Mouse (Mus musculus) spleen, adult 2 months (tissue): ENCODE results near the gene Akap3. TPM values are rescaled to one million over a fixed set of nuclear protein-coding genes. Genes with fewer than 3 reads are reported as not detected.

ENCODE experiments used
- DNase-seq, 2 experiments: peaks; one replicate each; pipeline versions ENCODE4 v3.0.0 to v3.0.0-alpha.2; 2012 to 2021; ENCODE audit warnings: low spot score in 2 of 2, low read depth in 1 of 2
- H3K27ac ChIP-seq: fragments of 200-500 bp; 2 replicates; pipeline ENCODE4 v1.5.1; 2012; ENCODE audit warnings: low read length, inconsistent platforms; ENCODE audit not compliant: insufficient read depth
- H3K27me3 ChIP-seq: fragments of 200-500 bp; 2 replicates; pipeline ENCODE4 v1.6.1; 2012; ENCODE audit warnings: mild to moderate bottlenecking, moderate library complexity, low read length, inconsistent platforms; ENCODE audit not compliant: control insufficient read depth, insufficient read depth
- H3K36me3 ChIP-seq: fragments of 200-500 bp; 2 replicates; pipeline ENCODE4 v1.6.1; 2012; ENCODE audit warnings: mild to moderate bottlenecking, low read length, inconsistent platforms; ENCODE audit not compliant: control insufficient read depth, insufficient read depth
- H3K4me1 ChIP-seq: fragments of 200-500 bp; 2 replicates; pipeline ENCODE4 v1.6.1; 2011; ENCODE audit warnings: inconsistent platforms; ENCODE audit not compliant: control insufficient read depth, insufficient read depth, insufficient read length
- H3K4me3 ChIP-seq: fragments of 200-500 bp; 2 replicates; pipeline ENCODE4 v1.5.1; 2011; ENCODE audit warnings: mild to moderate bottlenecking, inconsistent platforms; ENCODE audit not compliant: insufficient read depth, insufficient read length; ENCODE audit errors: extremely low read depth
- CTCF ChIP-seq: fragments of 200-500 bp; IDR thresholded peaks from 2 replicates; pipeline ENCODE4 v1.5.1; 2011; ENCODE audit warnings: mild to moderate bottlenecking, inconsistent platforms; ENCODE audit not compliant: insufficient read depth, insufficient read length, insufficient replicate concordance; ENCODE audit errors: extremely low read depth
- POLR2A ChIP-seq: fragments of 200-500 bp; IDR thresholded peaks from 2 replicates; pipeline ENCODE4 v1.6.1; 2011; ENCODE audit warnings: low read depth, low read length, inconsistent platforms
- WGBS: fragments of 180-500 bp; shearing (Covaris S2); methylation state at CpG from one replicate; pipeline ENCODE4 v1.1.7; 2018; 5-methylcytosine and 5-hydroxymethylcytosine counted together
- polyA plus RNA-seq: library from polyadenylated mRNA; depleted of rRNA; stranded (reverse); fragments of >200 nt; gene quantifications from 2 replicates; pipeline ENCODE4 v1.2.3, GENCODE M21; 2012; rRNA removed

The Akap3 gene
- not detected in 2 replicates for polyA plus RNA-seq

DNA sequence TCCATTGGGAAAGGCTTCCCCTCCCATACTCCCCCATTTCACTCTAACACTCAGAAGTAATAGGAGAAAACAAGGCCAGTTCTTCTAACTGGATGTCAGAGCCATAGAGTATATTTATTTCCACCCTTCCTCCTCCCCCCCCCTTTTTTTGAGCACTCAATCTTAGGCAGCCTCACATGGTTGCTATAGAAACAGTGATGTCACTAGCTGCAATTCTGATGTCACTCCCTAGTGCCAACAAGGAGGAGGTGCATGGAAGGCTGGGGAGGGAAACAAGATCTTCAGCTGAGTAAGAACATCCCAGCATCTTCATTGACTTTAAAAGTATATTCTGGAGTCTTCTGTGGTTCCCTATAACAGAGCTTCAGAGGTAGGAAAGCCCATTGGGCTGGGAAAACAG, at the start of gene Akap3:
Akap3 (plus strand) TSS at position 218 of the 400 bp plus-strand sequence.
- DNase-seq: no peak
- peaks cover 3% of the 10 kb centered on the region; the same call in 1 of the 2 replicates for H3K4me1 ChIP-seq
- no peak for TF ChIP-seq CTCF
- no peak for TF ChIP-seq POLR2A
- H3K27ac ChIP-seq: no peak within 1 kb of the TSS
- no peaks in the 10 kb centered on the region for H3K27me3 ChIP-seq
- no peaks in the 10 kb centered on the region for H3K36me3 ChIP-seq
- no peak within 1 kb of the TSS for H3K4me3 ChIP-seq

- Histone ChIP-seq H3K27ac (no peak overlapping the region), H3K27me3 (no peaks in the 10 kb centered on the region), H3K4me1 (no peaks in the 10 kb centered on the region), H3K4me3 (no peak overlapping the region), H3K36me3 (no peaks in the 10 kb centered on the region)
- TF ChIP-seq POLR2A: no peak
- TF ChIP-seq CTCF: no peak
- 87% methylated on average over 3 of the region's 3 CpGs for WGBS
- no peak for DNase-seq
These were observed 46.1 kb upstream of the Akap3 start for GRCm38 (mm10) chr6:126806783-126807182.

DNA sequence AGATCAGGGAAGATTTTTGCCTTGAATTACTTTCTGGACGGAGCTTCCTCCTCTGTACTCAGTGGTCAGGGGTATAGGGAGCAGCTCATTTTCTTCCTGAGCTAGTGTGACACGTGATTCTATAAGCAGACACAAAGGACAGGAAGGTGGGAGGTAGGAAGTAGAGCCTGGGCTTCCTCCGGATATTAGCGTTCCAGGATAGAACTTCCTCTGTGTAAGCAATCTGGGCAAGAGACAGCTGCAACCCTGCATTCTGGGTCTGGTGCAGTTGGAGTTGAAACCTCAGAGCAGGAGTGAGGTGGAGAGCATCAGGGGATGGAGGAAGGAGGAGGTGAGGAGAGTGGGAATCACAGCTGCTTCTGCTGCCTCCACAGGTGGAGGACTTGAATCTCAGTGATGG, 44.8 kb upstream of the Akap3 start:
- no peaks in the 10 kb centered on the region for H3K36me3 ChIP-seq
- 0 out of 2 replicates have a peak overlapping the region, but pooled peaks have one; percentile 28 for H3K27ac ChIP-seq
- no peak for DNase-seq
- peak overlapping the region; percentile 1; the same call in 1 of the 2 replicates for H3K4me3 ChIP-seq
- H3K27me3 ChIP-seq: no peaks in the 10 kb centered on the region
- 14% methylated on average over 4 of the region's 4 CpGs for WGBS
- no peaks in the 10 kb centered on the region for H3K4me1 ChIP-seq
- TF ChIP-seq CTCF: no peak
- TF ChIP-seq POLR2A: no peak

DNA sequence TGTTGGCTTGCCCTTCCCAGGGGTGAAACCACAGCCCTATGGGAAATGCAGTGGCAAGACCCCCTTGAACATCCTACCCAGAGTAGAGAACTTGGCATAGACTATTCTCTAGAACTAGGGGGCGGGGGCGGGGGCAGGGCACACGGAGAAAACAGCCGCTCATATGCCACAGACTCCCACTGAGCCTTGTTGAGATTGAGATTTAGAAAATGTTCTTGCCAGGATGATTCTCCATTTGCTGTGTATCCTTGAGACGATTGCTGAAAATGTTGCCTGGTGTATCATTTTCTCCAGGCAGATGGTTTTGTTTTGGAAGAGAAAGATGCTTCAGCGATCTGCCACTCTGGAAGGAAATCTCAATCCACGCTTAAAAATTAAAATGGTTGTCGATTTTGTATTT, 44.3 kb upstream of the Akap3 start:
- Histone ChIP-seq H3K36me3 (no peaks in the 10 kb centered on the region), H3K27me3 (no peaks in the 10 kb centered on the region), H3K4me1 (no peaks in the 10 kb centered on the region), H3K27ac (no peak overlapping the region), H3K4me3 (peak overlapping the region; percentile 1; the same call in 1 of the 2 replicates)
- 82% methylated on average over 8 of the region's 8 CpGs for WGBS
- DNase-seq: no peak
- no peak for TF ChIP-seq CTCF
- no peak for TF ChIP-seq POLR2A

DNA sequence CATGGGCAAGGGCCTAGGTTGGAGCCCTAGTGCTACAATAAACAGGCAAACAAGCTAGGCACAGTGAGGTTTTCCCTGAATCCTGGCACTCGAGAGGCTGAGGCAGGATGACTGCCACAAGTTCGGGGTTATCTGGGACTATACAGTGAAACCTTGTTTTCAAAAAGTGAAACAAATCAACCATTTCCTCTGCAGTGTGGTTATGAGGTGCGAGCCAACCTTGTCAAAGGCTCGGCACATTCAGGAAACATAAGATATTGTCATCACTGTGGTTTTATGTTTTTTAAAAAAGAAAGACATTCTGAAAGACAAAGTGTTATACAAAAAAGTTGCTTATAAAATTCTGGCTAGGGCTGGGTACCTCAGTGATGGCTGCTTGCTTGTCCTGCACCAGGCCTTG, 41.4 kb upstream of the Akap3 start:
- no peaks in the 10 kb centered on the region for H3K27me3 ChIP-seq
- no peak overlapping the region for H3K4me3 ChIP-seq
- TF ChIP-seq CTCF: no peak
- no peak for TF ChIP-seq POLR2A
- no peaks in the 10 kb centered on the region for H3K36me3 ChIP-seq
- 8% methylated on average over 4 of the region's 4 CpGs for WGBS
- H3K27ac ChIP-seq: peak overlapping the region; percentile 89
- DNase-seq: peak in 1 of 2 experiments; percentile 26
- H3K4me1 ChIP-seq: no peaks in the 10 kb centered on the region

DNA sequence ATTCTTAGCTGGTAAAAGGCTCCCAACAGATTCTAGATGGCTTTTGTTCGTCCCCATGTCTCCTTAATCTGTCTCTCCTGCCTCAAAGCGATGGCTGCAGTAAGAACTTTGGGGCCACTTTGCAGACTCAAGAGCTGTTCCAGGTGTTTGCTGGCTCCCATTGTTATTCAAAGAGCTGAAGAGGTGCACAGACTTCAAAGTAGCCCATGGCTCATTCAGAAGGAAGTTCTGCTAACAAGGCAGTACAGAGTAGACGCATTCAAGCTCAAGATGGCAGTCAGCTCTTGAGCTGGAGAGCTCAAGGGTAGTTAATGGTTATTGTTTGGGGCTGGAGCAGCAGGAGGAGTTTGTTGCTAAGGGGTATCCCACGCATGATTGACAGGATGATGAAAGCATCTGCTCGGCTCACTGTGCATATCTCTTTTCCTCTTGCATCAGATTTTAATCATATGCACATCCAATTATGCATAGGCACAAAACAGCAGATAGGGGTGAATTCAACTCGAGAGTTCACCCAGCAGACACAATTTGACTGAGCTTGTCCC, 37.6 kb upstream of the Akap3 start:
- TF ChIP-seq CTCF: no peak
- no peak for TF ChIP-seq POLR2A
- H3K27me3 ChIP-seq: no peaks in the 10 kb centered on the region
- WGBS: 76% methylated on average over 6 of the region's 6 CpGs
- H3K4me3 ChIP-seq: no peak overlapping the region
- H3K36me3 ChIP-seq: no peaks in the 10 kb centered on the region
- H3K4me1 ChIP-seq: no peaks in the 10 kb centered on the region
- no peak overlapping the region for H3K27ac ChIP-seq
- DNase-seq: no peak

- no peak overlapping the region for H3K27ac ChIP-seq
- TF ChIP-seq CTCF (no peak), POLR2A (no peak)
- H3K36me3 ChIP-seq: peaks cover 9% of the 10 kb centered on the region
- DNase-seq: no peak
- no peaks in the 10 kb centered on the region for H3K27me3 ChIP-seq
- no peaks in the 10 kb centered on the region for H3K4me1 ChIP-seq
- WGBS: 81% methylated on average over 8 of the region's 8 CpGs
- H3K4me3 ChIP-seq: no peak overlapping the region
These were observed 36.6 kb upstream of the Akap3 start for GRCm38 (mm10) chr6:126816338-126816737.
